Mouse (Mus musculus) cortical plate, adult 2 months (tissue): ENCODE measurements around the gene Son.

Experiments
- CTCF ChIP-seq: fragments of 200-500 bp; IDR thresholded peaks from 2 replicates; pipeline ENCODE4 v1.5.1; 2011; ENCODE audit warnings: mild to moderate bottlenecking, control low read depth, low read length; ENCODE audit not compliant: insufficient read depth; ENCODE audit errors: extremely low read depth
- POLR2A ChIP-seq: fragments of 200-500 bp; IDR thresholded peaks from 2 replicates; pipeline ENCODE4 v1.6.1; 2011; ENCODE audit warnings: mild to moderate bottlenecking, low read length, control low read depth; ENCODE audit not compliant: insufficient read depth; ENCODE audit errors: extremely low read depth

- TF ChIP-seq POLR2A (no peak), CTCF (no peak)
Observed at GRCm38 (mm10) chr16:91614552-91614951, 32.8 kb upstream of the Son start.
